Mouse (Mus musculus) forelimb bud, embryonic 11.5 days (tissue): ENCODE results near the gene Acvr2b.
"Not testable (repeated sequence)": the region's sequence is repeated elsewhere in the genome, so short reads cannot be mapped to it uniquely, and the experiment has no call there.

Experiments used
- DNase-seq: peaks from one replicate; pipeline ENCODE4 v3.0.0-alpha.2; 2012; ENCODE audit warnings: low read depth, low spot score

Acvr2b gene

GRCm38 (mm10) chr9:119401801-119402214 is at the start of gene Acvr2b:
Acvr2b (plus strand) TSS chr9:119402118.
- DNase-seq, result peak; percentile 98

- no peak for DNase-seq
Observed at GRCm38 (mm10) chr9:119353926-119354325, 48.0 kb upstream of the Acvr2b start.

- DNase-seq, result no peak
Observed at GRCm38 (mm10) chr9:119355943-119356342, 46.0 kb upstream of the Acvr2b start.

GRCm38 (mm10) chr9:119357331-119358057 is 44.4 kb upstream of the Acvr2b start, which contains the start of gene Xylb:
Xylb (plus strand) TSS chr9:119357381.
- peak; percentile 84 for DNase-seq

GRCm38 (mm10) chr9:119358058-119358429 is 43.9 kb upstream of the Acvr2b start:
- no peak for DNase-seq

GRCm38 (mm10) chr9:119361416-119361815 is 40.5 kb upstream of the Acvr2b start:
- DNase-seq, result no peak

- DNase-seq, result no peak
Observed at GRCm38 (mm10) chr9:119363229-119363628, 38.7 kb upstream of the Acvr2b start.

GRCm38 (mm10) chr9:119365284-119365683 is 36.6 kb upstream of the Acvr2b start, which contains the start of gene Slc22a14:
Slc22a14 (minus strand) TSS chr9:119365553.
- DNase-seq, result no peak

- no peak for DNase-seq
Observed at GRCm38 (mm10) chr9:119368367-119368766, 33.6 kb upstream of the Acvr2b start.

GRCm38 (mm10) chr9:119370770-119371169 is 31.1 kb upstream of the Acvr2b start:
- DNase-seq, result not testable (repeated sequence)

- no peak for DNase-seq
Observed at GRCm38 (mm10) chr9:119371251-119371650, 30.7 kb upstream of the Acvr2b start.

GRCm38 (mm10) chr9:119375008-119375407 is 26.9 kb upstream of the Acvr2b start:
- DNase-seq, result no peak

- no peak for DNase-seq
Observed at GRCm38 (mm10) chr9:119375556-119375955, 26.4 kb upstream of the Acvr2b start.

GRCm38 (mm10) chr9:119378231-119378630 is 23.7 kb upstream of the Acvr2b start:
- no peak for DNase-seq

- no peak for DNase-seq
Observed at GRCm38 (mm10) chr9:119382603-119383002, 19.3 kb upstream of the Acvr2b start.

GRCm38 (mm10) chr9:119388956-119389355 is 13.0 kb upstream of the Acvr2b start:
- peak; percentile 61 for DNase-seq

GRCm38 (mm10) chr9:119390214-119390613 is 11.7 kb upstream of the Acvr2b start:
- DNase-seq, result no peak

GRCm38 (mm10) chr9:119394808-119395207 is 7.1 kb upstream of the Acvr2b start:
- DNase-seq, result no peak

GRCm38 (mm10) chr9:119401351-119401750 is 567 bp upstream of the Acvr2b start:
- no peak for DNase-seq

- DNase-seq, result peak; percentile 41
Observed at GRCm38 (mm10) chr9:119402253-119403235, 626 bp downstream of the Acvr2b start.

GRCm38 (mm10) chr9:119403236-119403641 is 1.3 kb downstream of the Acvr2b start:
- DNase-seq, result peak; percentile 70

- DNase-seq, result no peak
Observed at GRCm38 (mm10) chr9:119404090-119404489, 2.2 kb downstream of the Acvr2b start.
